Mouse (Mus musculus) kidney, adult 2 months (tissue): Measurements from ENCODE around the gene Traf3ip3.

Source experiments
- CTCF ChIP-seq: fragments of 200-500 bp; conservative IDR thresholded peaks from 2 replicates; pipeline ENCODE4 v1.5.1; 2011; ENCODE audit warnings: low read depth, mild to moderate bottlenecking, control low read depth, low read length, moderate library complexity, mixed read lengths; ENCODE audit not compliant: insufficient read depth, insufficient read length
- POLR2A ChIP-seq: fragments of 200-500 bp; IDR thresholded peaks from one replicate; pipeline ENCODE4 v1.6.1; 2011; ENCODE audit warnings: low read depth, low read length, control low read depth

GRCm38 (mm10) chr1:193208178-193208577 is 6.7 kb upstream of the Traf3ip3 start:
- TF ChIP-seq CTCF (peak; percentile 97), POLR2A (no peak)
